Mouse (Mus musculus): Measurements from ENCODE around the gene Lyrm4. TPM values are rescaled to one million over a fixed set of nuclear protein-coding genes. Genes with fewer than 3 reads are reported as not detected.

Gene Lyrm4
- polyA plus RNA-seq, 1 experiment from 2014 or later: 19.5 TPM

Other genes starting within 250 kb of the Lyrm4 start
- gene Rpp40, start 211.2 kb downstream of the Lyrm4 start, polyA plus RNA-seq (2015; fragmentation: Nextera tagmentation; extraction: Ambion mirVana): 5.7 and 6.1 TPM in 2 replicates
- 1.3 and 2.7 TPM in 2 replicates for gene Ppp1r3g, start 158.7 kb downstream of the Lyrm4 start, polyA plus RNA-seq (2015; fragmentation: Nextera tagmentation; extraction: Ambion mirVana)
- 26.7 and 28.3 TPM in 2 replicates for gene Fars2, start 114 bp downstream of the Lyrm4 start, polyA plus RNA-seq (2015; fragmentation: Nextera tagmentation; extraction: Ambion mirVana)